Mouse (Mus musculus): Measurements from ENCODE around the gene Kif19a. TPM values are rescaled to one million over a fixed set of nuclear protein-coding genes. Genes with fewer than 3 reads are reported as not detected.

Gene Kif19a
- polyA plus RNA-seq, 1 experiment, result 0.71 TPM

DNA sequence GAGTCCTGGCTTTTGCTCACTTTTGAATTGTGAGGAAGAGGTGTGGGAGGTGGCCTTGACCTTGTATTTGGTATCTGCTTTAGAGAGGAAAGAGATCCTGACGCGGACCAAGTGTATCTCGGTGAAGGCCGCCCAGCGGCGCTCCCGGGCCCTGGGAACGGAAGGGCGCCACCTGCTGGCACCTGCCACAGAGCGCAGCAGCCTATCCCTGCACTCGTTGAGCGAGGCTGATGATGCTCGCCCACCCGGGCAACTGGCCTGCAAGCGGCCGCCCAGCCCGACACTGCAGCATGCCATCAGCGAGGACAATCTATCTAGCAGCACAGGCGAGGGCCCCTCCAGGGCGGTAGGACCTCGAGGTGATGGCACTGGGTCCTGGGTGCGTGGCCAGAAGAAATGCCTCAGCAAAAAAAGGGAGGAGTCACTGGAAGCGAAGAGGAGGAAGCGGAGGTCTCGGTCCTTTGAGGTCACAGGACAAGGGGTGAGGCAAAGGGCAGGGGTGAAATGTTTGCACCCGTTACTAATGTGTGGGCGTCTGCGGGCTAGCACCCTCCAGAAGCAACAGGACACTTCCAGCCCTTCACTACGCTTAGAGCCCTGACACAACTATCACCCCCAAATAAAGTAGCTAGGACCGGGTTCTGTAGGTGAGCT is 24.0 kb downstream of the Kif19a start:
- no peak overlapping the region for H3K27ac ChIP-seq (ENCODE audit: control insufficient read depth, insufficient read depth, low read length)
- H3K27me3 ChIP-seq (ENCODE audit: control insufficient read depth, insufficient read depth, low read length), result peaks cover 14% of the 10 kb centered on the region; the same call in 1 of the 2 replicates
- peak; percentile 97 for TF ChIP-seq CTCF (IDR thresholded peaks at IDR 0.05; ENCODE audit: borderline replicate concordance, control insufficient read depth, extremely low read depth, insufficient read depth, low read length, poor library complexity)
- TF ChIP-seq POLR2A (IDR thresholded peaks at IDR 0.05; ENCODE audit: control insufficient read depth, extremely low read depth, insufficient read depth, low read length, poor library complexity), result no peak
- no peaks in the 10 kb centered on the region for H3K36me3 ChIP-seq (ENCODE audit: control insufficient read depth, insufficient read depth, low read length)
- peaks cover 17% of the 10 kb centered on the region; the same call in 1 of the 2 replicates for H3K4me1 ChIP-seq (replicated peaks; ENCODE audit: control insufficient read depth, insufficient read depth, low read length)
- DNase-seq, result peak; percentile 74
- no peak overlapping the region for H3K4me3 ChIP-seq (ENCODE audit: control insufficient read depth, insufficient read depth, low read length)
- 11% methylated on average over 30 of the region's 30 CpGs for WGBS

DNA sequence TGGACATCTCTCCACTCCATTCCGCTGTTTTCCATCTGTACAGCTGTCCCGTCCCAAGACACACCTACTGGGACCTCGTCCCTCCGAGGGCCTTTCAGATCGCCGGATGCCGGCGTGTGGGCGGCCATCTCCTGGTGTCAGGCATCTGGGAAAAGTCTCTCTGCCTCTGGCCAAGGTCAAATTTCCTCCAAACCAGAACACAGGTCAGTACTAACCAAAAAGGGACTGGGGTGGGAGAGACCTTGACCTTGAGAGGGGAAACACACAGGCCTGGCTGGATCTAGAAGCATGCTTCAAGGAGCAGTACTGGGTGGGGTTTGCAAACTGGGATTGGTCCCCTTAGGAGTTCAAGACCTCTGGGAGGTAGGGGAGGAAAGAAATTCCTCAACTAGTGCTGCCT is 24.5 kb downstream of the Kif19a start:
- DNase-seq, result no peak
- H3K27ac ChIP-seq (ENCODE audit: control insufficient read depth, insufficient read depth, low read length), result no peak overlapping the region
- WGBS, result 85% methylated on average over 9 of the region's 9 CpGs
- no peaks in the 10 kb centered on the region for H3K36me3 ChIP-seq (ENCODE audit: control insufficient read depth, insufficient read depth, low read length)
- TF ChIP-seq POLR2A (IDR thresholded peaks at IDR 0.05; ENCODE audit: control insufficient read depth, extremely low read depth, insufficient read depth, low read length, poor library complexity) (no peak), CTCF (IDR thresholded peaks at IDR 0.05; ENCODE audit: borderline replicate concordance, control insufficient read depth, extremely low read depth, insufficient read depth, low read length, poor library complexity) (no peak)
- peaks cover 14% of the 10 kb centered on the region; the same call in 1 of the 2 replicates for H3K27me3 ChIP-seq (ENCODE audit: control insufficient read depth, insufficient read depth, low read length)
- peaks cover 17% of the 10 kb centered on the region; the same call in 1 of the 2 replicates for H3K4me1 ChIP-seq (replicated peaks; ENCODE audit: control insufficient read depth, insufficient read depth, low read length)
- H3K4me3 ChIP-seq (ENCODE audit: control insufficient read depth, insufficient read depth, low read length), result no peak overlapping the region

DNA sequence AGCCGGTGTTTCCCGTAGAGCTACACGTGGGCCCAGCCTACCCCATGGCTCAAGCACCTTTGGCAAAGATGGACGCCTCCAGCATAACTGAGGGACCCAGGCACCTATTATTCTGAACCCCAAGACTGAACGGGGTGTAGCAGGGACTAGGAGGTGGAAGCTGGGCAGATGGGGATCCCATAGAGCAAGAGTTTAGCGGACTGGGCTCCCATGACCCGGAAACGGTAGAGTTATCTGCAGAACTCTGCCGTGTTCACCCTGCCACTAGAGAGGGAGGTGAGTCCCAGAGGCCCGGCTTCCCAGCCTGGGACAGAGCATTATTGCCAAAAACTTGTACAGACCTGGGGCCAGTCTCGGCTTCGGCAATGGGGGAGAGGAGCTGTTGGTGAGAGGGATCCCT is 25.0 kb downstream of the Kif19a start:
- Histone ChIP-seq H3K36me3 (ENCODE audit: control insufficient read depth, insufficient read depth, low read length) (no peaks in the 10 kb centered on the region), H3K4me1 (replicated peaks; ENCODE audit: control insufficient read depth, insufficient read depth, low read length) (peaks cover 19% of the 10 kb centered on the region), H3K27me3 (ENCODE audit: control insufficient read depth, insufficient read depth, low read length) (peaks cover 14% of the 10 kb centered on the region; the same call in 1 of the 2 replicates), H3K27ac (ENCODE audit: control insufficient read depth, insufficient read depth, low read length) (no peak overlapping the region), H3K4me3 (ENCODE audit: control insufficient read depth, insufficient read depth, low read length) (no peak overlapping the region)
- TF ChIP-seq CTCF (IDR thresholded peaks at IDR 0.05; ENCODE audit: borderline replicate concordance, control insufficient read depth, extremely low read depth, insufficient read depth, low read length, poor library complexity), result no peak
- TF ChIP-seq POLR2A (IDR thresholded peaks at IDR 0.05; ENCODE audit: control insufficient read depth, extremely low read depth, insufficient read depth, low read length, poor library complexity), result no peak
- WGBS, result 79% methylated on average over 12 of the region's 12 CpGs
- DNase-seq, result no peak

DNA sequence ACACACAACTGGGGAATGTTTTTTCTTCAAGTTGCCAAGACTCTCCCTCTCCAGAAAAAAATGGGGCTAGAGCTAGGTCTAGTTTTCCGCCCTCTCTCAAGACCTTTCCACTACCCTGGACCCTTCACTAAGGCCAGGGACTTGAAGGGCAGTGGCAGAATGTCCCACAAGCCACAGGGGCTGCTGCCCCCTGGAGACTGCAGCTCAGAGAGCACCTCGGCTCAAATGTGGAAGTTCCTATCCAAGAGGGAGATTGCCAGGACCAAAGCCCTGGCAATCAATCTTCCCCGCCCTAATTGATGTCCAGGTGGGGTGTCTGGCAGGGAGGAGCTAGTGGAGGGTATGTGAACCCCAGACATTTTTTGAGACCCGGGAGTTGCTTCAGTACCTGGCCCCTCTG is 25.7 kb downstream of the Kif19a start:
- Histone ChIP-seq H3K4me1 (replicated peaks; ENCODE audit: control insufficient read depth, insufficient read depth, low read length) (peaks cover 22% of the 10 kb centered on the region), H3K36me3 (ENCODE audit: control insufficient read depth, insufficient read depth, low read length) (no peaks in the 10 kb centered on the region), H3K27ac (ENCODE audit: control insufficient read depth, insufficient read depth, low read length) (no peak overlapping the region), H3K27me3 (ENCODE audit: control insufficient read depth, insufficient read depth, low read length) (peaks cover 14% of the 10 kb centered on the region; the same call in 1 of the 2 replicates), H3K4me3 (ENCODE audit: control insufficient read depth, insufficient read depth, low read length) (no peak overlapping the region)
- TF ChIP-seq POLR2A (IDR thresholded peaks at IDR 0.05; ENCODE audit: control insufficient read depth, extremely low read depth, insufficient read depth, low read length, poor library complexity) (no peak), CTCF (IDR thresholded peaks at IDR 0.05; ENCODE audit: borderline replicate concordance, control insufficient read depth, extremely low read depth, insufficient read depth, low read length, poor library complexity) (no peak)
- DNase-seq, result no peak
- WGBS, result 34% methylated on average over 4 of the region's 4 CpGs

DNA sequence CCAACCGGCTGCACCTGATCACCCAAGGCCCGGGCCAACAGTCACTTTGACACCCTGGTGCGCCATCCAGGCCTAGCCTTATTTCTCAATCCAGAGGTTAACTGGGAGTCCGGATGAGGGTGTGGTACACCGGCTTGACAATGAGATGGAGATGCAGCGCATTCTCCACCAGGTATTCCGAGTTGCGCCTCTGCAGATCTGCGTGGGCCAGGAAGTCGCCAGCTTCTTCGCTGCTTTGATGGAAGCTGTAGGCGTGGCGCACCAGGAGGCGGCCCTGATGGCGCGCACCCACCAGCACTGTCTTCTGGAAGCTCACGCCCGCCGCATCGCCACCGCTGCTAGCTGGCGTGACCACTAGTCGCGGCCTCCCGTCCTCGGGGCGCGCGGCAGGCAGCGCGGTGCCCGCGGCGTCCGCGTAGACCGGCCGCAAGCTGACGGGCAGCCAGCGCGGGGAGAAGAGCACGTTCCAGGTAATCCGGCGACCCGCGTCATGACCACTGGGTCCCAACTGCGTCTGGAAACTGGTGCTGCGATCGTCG is 26.2 kb downstream of the Kif19a start:
- 3% methylated on average over 50 of the region's 50 CpGs for WGBS
- DNase-seq, result no peak
- Histone ChIP-seq H3K4me1 (replicated peaks; ENCODE audit: control insufficient read depth, insufficient read depth, low read length) (peaks cover 18% of the 10 kb centered on the region), H3K27me3 (ENCODE audit: control insufficient read depth, insufficient read depth, low read length) (peaks cover 11% of the 10 kb centered on the region; the same call in 1 of the 2 replicates), H3K4me3 (ENCODE audit: control insufficient read depth, insufficient read depth, low read length) (no peak overlapping the region), H3K36me3 (ENCODE audit: control insufficient read depth, insufficient read depth, low read length) (no peaks in the 10 kb centered on the region), H3K27ac (ENCODE audit: control insufficient read depth, insufficient read depth, low read length) (no peak overlapping the region)
- TF ChIP-seq CTCF (IDR thresholded peaks at IDR 0.05; ENCODE audit: borderline replicate concordance, control insufficient read depth, extremely low read depth, insufficient read depth, low read length, poor library complexity) (no peak), POLR2A (IDR thresholded peaks at IDR 0.05; ENCODE audit: control insufficient read depth, extremely low read depth, insufficient read depth, low read length, poor library complexity) (no peak)

DNA sequence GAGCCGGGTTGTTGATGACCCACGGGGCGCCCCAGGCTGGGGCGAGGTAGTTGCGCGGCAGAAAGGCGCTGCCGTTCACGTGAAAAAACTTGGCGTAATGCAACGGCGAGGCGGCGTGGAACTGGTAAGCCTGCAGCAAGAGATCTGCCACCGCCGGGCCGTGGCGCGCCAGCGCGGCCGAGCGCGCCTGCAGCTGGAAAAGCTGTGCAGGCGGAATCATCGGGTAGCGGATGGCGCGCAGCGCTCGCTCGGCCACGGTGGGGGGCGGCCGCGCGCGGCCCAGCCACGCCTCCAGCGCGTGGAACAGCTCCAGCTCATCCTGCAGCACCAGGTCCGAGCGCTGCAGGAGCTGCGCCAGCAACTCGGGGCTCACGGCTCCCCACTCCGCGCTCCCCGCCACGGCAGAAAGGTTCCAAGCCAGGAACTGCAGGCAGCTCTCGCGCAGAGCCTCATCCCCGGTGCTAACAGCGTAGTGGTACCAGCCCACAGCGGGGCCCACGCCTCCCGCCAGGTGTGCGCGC is 26.8 kb downstream of the Kif19a start:
- DNase-seq, result no peak
- 2% methylated on average over 59 of the region's 59 CpGs for WGBS
- H3K4me1 ChIP-seq (replicated peaks; ENCODE audit: control insufficient read depth, insufficient read depth, low read length), result peaks cover 18% of the 10 kb centered on the region
- H3K4me3 ChIP-seq (ENCODE audit: control insufficient read depth, insufficient read depth, low read length), result no peak overlapping the region
- no peak overlapping the region for H3K27ac ChIP-seq (ENCODE audit: control insufficient read depth, insufficient read depth, low read length)
- TF ChIP-seq POLR2A (IDR thresholded peaks at IDR 0.05; ENCODE audit: control insufficient read depth, extremely low read depth, insufficient read depth, low read length, poor library complexity) (no peak), CTCF (IDR thresholded peaks at IDR 0.05; ENCODE audit: borderline replicate concordance, control insufficient read depth, extremely low read depth, insufficient read depth, low read length, poor library complexity) (no peak)
- H3K27me3 ChIP-seq (ENCODE audit: control insufficient read depth, insufficient read depth, low read length), result peaks cover 7% of the 10 kb centered on the region; the same call in 1 of the 2 replicates
- no peaks in the 10 kb centered on the region for H3K36me3 ChIP-seq (ENCODE audit: control insufficient read depth, insufficient read depth, low read length)

Data from thymus, adult 2 months (tissue).